8 mouse cellular contexts compared by ENCODE assay signal in genomic region chr17:48774172-48774890, GRCm38 (mm10).
A peak's percentile ranks its signal among the peaks of the same experiment; 100 is the strongest.
DNase-seq lines count a peak whose midpoint lies in the region; ATAC-seq and TF ChIP-seq lines count a peak whose summit lies in the region.

No protein-coding gene starts in this region.

- ATAC-seq in lung, embryonic 14.5 days (ENCODE audit: insufficient read depth), result no peak; the same call in 1 of the 2 replicates
- peak; percentile 41; the same call in 1 of the 2 replicates for ATAC-seq in neural tube, embryonic 13.5 days (ENCODE audit: low read depth)
- no peak for ATAC-seq in stomach, postnatal 0 days (ENCODE audit: low FRiP score, low TSS enrichment)

- no peak for TF ChIP-seq POLR2A in lung, adult 2 months (IDR thresholded peaks at IDR 0.05; ENCODE audit: borderline replicate concordance, extremely low read depth, low read depth, low read length)

- H3K9me3 ChIP-seq in lung, embryonic 14.5 days (ENCODE audit: low read depth, low read length), result no peaks in the 10 kb centered on the region
- H3K9me3 ChIP-seq in neural tube, embryonic 13.5 days, result 0 out of 2 replicates have a peak, but pooled peaks cover 3% of the 10 kb centered on the region
- H3K9me3 ChIP-seq in stomach, postnatal 0 days (ENCODE audit: control insufficient read depth, low read length), result no peaks in the 10 kb centered on the region

- no peak overlapping the region for H3K27ac ChIP-seq in lung, embryonic 14.5 days (ENCODE audit: low read depth)
- peak overlapping the region; percentile 11; the same call in 1 of the 2 replicates for H3K27ac ChIP-seq in neural tube, embryonic 13.5 days (replicated peaks)
- no peak overlapping the region for H3K27ac ChIP-seq in stomach, postnatal 0 days (replicated peaks)

- no peaks in the 10 kb centered on the region for H3K4me1 ChIP-seq in lung, embryonic 14.5 days (ENCODE audit: insufficient read depth)
- no peaks in the 10 kb centered on the region for H3K4me1 ChIP-seq in lung, adult 2 months (ENCODE audit: control insufficient read depth, insufficient read depth, low read length)
- H3K4me1 ChIP-seq in neural tube, embryonic 13.5 days (replicated peaks), result peaks cover 55% of the 10 kb centered on the region
- no peaks in the 10 kb centered on the region for H3K4me1 ChIP-seq in stomach, postnatal 0 days (replicated peaks; ENCODE audit: control insufficient read depth, insufficient read depth)

- peak; percentile 60 for DNase-seq in lung, embryonic 14.5 days
- DNase-seq in lung, adult 2 months, result no peak
- peak; percentile 44 to 66 for DNase-seq in heart, postnatal 14 days
- peak; percentile 7 to 17 for DNase-seq in kidney, postnatal 36 days
- no peak for DNase-seq in stomach, postnatal 0 days (ENCODE audit: low spot score)
- DNase-seq in thymus, adult 18-20 months, result no peak
- no peak for DNase-seq in cerebellum, postnatal 36 days

- H3K27me3 ChIP-seq in lung, embryonic 14.5 days (ENCODE audit: insufficient read depth, low read length), result no peaks in the 10 kb centered on the region
- no peaks in the 10 kb centered on the region for H3K27me3 ChIP-seq in neural tube, embryonic 13.5 days
- H3K27me3 ChIP-seq in stomach, postnatal 0 days (ENCODE audit: control insufficient read depth, insufficient read depth, low read length), result no peaks in the 10 kb centered on the region

- WGBS in lung, embryonic 14.5 days, result 27% methylated on average over 15 of the region's 15 CpGs
- 45% methylated on average over 15 of the region's 15 CpGs for WGBS in lung, adult 2 months
- WGBS in neural tube, embryonic 13.5 days, result 8% methylated on average over 15 of the region's 15 CpGs
- 43% methylated on average over 15 of the region's 15 CpGs for WGBS in stomach, postnatal 0 days

- no peak overlapping the region for H3K4me2 ChIP-seq in lung, embryonic 14.5 days
- H3K4me2 ChIP-seq in neural tube, embryonic 13.5 days, result no peak overlapping the region
- no peak overlapping the region for H3K4me2 ChIP-seq in stomach, postnatal 0 days (replicated peaks; ENCODE audit: low read depth)

- no peak overlapping the region for H3K4me3 ChIP-seq in lung, embryonic 14.5 days (ENCODE audit: low read depth, low read length)
- H3K4me3 ChIP-seq in lung, adult 2 months (replicated peaks; ENCODE audit: extremely low read depth, low read depth, low read length), result no peak overlapping the region
- H3K4me3 ChIP-seq in neural tube, embryonic 13.5 days, result no peak overlapping the region
- H3K4me3 ChIP-seq in stomach, postnatal 0 days (ENCODE audit: low read depth, low read length), result no peak overlapping the region

- no peaks in the 10 kb centered on the region for H3K36me3 ChIP-seq in lung, embryonic 14.5 days (ENCODE audit: insufficient read depth)
- no peaks in the 10 kb centered on the region for H3K36me3 ChIP-seq in neural tube, embryonic 13.5 days
- H3K36me3 ChIP-seq in stomach, postnatal 0 days (ENCODE audit: control insufficient read depth, insufficient read depth, low read length), result no peaks in the 10 kb centered on the region

- no peak for TF ChIP-seq CTCF in lung, embryonic 14.5 days (IDR thresholded peaks at IDR 0.05; ENCODE audit: low read depth)
- no peak for TF ChIP-seq CTCF in lung, adult 2 months (IDR thresholded peaks at IDR 0.05; ENCODE audit: insufficient read depth, low read length)
- TF ChIP-seq CTCF in stomach, postnatal 0 days (IDR thresholded peaks at IDR 0.05; ENCODE audit: low read depth), result no peak

- H3K9ac ChIP-seq in lung, embryonic 14.5 days, result no peak overlapping the region
- H3K9ac ChIP-seq in neural tube, embryonic 13.5 days, result no peak overlapping the region
- no peak overlapping the region for H3K9ac ChIP-seq in stomach, postnatal 0 days (ENCODE audit: low read length)

- intact Hi-C loops in heart, postnatal 14 days (cut with DNase I), result no loop called here

- TF ChIP-seq EP300 in stomach, postnatal 0 days (optimal IDR thresholded peaks at IDR 0.05), result no peak

Comparison
In these comparisons a context has a peak if more than half of its experiments do, and no peak if none do; other contexts are left out.
1. DNase-seq: peak in lung, embryonic 14.5 days (single experiment), heart, postnatal 14 days (2 of 2) and kidney, postnatal 36 days (2 of 2); none in lung, adult 2 months (single experiment), stomach, postnatal 0 days (single experiment), thymus, adult 18-20 months (0 of 2) and cerebellum, postnatal 36 days (0 of 2).